Mouse (Mus musculus): ENCODE results near the gene Ptprg. TPM values are rescaled to one million over a fixed set of nuclear protein-coding genes. Genes with fewer than 3 reads are reported as not detected.

Gene Ptprg
- total RNA-seq, 2 experiments from 2014 or later, result 96.1 to 105 TPM

DNA sequence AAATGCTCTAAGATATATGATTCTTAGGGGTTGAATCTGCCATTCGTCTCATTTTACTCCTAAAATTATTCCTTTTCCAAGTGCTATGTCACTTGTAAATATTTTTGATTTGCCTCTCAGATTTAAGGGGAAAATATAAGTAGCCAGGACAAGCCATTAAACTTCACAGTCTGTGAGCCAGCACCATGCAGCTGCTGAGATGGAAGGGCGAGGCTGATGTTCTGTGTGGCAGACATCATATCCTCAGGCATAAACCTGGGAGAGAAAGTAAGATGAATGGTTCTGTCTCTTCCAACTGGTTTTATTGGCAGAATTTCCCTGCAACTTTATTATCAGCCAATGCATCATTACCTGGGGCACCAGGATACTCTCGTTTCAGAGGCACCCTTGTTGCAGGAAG is 538.4 kb downstream of the Ptprg start:
- intact Hi-C loops (cut with DNase I), result no loop called here
- no peak for DNase-seq (ENCODE audit: low spot score in 2 of 2)

DNA sequence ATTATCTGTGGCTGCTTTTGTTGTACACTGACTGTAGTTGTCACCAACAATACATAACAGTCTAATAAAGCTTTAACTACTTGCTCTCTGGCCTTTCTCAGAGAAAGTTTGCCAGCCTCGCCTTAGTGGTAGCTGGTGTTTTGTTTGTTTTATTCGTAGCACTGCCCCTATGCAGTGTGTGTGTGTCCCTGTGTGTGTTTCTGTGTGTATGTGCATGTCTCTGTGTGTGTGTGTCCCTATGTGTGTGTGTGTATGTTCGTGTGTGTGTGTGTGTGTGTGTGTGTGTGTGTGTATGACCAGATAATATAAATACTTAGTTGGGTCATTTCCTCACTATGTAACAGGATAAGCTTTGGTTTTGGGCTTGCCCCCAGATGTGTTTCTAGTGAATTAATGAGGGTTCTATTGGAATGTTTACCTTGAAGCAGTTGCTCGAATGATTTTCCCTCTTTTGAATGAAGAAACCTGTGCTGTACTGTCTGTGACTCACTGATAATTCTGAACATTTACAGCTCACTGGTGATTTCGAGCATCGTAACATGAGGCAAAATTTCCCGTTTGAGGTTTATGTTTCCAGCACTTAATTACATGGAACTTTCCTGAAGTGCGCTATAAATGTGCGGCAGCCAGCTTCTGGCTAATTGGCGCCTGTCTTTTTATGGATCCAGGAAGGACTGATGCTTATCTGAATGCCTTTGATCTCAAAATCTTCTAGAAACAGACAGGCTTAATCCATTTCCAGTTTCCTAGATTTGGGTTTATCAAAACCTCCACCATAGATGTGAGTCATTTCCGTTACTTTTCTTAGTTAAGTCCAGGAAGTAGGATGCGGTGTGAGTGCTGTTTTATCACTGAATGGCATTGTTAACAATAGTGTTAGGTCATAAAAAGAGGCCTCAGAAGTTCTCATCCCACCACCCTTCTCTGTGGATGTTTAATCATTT is 546.3 kb downstream of the Ptprg start:
- intact Hi-C loops (cut with DNase I), result no loop called here
- DNase-seq (ENCODE audit: low spot score in 2 of 2), result no peak

DNA sequence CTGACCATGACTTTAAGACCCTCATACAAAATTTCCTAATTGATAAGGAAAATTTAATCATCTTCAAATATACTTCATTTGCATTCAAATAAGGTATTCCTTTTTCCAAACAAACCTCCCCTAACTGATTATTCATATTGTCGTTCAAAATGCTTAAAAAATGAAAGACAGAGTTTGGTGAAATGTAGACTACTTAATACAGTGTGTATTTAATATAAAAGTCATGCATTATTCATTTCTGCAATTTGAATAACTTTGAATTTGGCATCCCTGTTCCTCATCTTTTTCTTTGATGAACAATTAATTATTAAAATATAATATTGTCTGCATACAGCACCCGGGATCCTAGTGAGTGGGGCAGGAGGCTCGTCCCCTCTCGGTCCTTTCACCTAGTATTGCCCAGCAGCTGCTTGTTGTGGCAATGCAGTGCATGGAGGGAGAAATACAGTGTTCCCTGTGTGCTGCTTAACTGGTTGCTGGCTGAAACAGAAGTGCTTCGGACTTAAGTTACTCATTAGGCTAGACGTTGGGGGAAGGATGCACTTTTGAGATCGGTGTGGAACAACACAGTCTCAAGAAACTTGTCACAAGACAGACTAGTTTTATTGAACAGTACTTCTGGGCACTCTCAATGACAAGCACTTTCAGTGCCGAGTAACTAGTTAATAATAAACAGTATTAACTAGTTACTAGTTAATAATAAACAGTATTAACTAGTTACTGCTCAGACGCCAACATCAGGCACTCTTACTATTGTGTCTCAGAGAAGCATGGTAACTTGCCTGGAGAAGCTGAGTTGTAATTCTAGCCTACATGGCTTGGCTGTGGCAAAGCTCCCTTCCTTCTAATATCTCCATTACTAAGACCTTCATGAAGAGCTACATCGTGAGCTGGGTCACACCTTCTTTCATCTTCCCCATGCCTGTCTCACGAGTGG is 549.3 kb downstream of the Ptprg start:
- no peak for DNase-seq (ENCODE audit: low spot score in 2 of 2)
- intact Hi-C loops (cut with DNase I), result no loop called here

DNA sequence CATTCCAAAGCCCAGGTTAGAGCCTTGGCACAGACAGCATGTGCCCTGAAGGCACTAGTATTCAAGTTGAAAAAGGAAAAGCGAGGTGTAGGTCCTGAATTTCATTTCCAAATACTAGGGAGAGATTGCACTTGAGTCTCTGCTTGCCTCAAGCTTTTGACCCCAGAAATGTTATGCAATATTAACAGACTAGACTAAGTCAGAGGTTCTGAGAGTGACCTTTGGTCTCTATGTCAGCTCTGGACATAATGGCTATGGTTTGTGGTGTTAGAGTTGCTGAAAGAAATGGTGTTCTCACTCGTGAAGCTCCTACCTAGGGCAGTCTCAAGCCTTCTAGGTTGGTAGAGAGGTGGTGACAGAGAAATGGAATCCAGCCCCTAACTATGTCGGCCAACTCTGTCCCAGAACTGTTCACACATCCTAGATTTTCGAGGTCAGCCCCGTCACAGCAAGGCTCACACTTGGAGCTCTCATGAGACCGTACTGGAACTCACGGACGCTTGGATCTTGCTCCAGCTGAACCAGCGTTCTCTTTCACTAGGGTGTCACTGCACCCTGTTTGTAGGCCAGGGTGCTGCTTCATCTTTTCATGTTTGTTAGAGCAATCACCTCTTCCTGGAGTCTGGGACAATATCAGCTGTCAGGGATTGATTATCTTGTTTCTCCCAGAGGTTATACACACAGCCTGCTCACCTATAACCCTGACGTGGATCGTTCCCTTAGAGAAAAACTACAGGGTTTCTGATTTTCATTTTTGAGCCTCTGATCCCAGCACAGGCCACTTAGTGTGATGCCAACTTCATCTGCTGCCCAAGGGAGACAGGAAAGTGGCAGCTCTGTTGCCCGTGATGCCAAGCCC is 551.2 kb downstream of the Ptprg start:
- DNase-seq (ENCODE audit: low spot score in 2 of 2), result no peak
- intact Hi-C loops (cut with DNase I), result no loop called here

DNA sequence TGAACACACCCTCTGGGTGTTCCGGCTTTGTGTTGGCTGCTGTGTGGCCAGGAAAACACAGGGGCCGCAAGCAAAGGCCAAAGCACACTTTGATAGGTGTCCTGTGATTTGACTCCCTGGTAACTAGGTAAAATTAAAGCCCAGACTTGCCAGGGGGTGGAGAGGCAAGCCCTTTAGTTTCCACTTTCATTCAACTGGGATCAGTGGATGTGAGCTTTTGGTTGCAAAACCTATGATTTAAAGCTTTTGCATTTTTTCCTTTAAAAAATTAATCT is 551.8 kb downstream of the Ptprg start:
- intact Hi-C loops (cut with DNase I), result no loop called here
- DNase-seq (ENCODE audit: low spot score in 2 of 2), result no peak

DNA sequence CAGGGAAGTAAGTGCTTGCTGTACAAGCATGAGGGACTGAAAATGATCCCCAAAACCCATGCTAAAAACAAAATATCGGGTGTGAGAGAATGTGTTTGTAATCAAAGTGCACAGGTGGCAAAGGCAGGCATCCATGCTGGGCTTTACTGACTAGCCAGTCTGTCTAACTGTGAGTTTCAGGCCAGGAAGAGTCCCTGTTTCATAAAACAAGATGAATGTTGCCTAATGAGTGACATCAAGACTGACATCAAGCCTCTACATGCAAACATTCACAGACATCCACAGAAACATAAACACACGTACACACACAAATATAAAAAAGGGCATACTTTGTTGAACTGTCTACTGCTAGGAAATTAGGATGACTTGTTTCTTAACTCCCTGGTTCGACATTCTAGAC is 552.3 kb downstream of the Ptprg start:
- no peak for DNase-seq (ENCODE audit: low spot score in 2 of 2)
- intact Hi-C loops (cut with DNase I), result no loop called here

DNA sequence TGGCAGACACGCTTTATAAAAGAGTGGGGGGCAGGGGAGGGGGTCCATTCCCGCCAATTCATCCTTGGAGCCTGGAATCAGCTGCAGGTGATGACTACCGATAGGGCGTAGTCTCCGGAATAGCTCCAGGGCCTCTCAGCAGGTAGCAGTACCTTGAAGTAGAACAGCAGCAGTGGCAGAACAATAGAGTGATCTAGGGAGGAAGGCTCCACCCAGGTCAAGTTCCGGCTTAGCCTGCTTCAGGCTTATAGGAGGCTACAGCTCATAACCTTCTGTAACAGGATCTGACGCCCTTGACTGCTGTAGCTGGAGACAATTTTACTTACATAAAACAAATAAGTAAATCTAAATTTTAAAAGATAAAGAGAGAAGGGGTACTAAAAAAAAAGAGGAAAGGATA is 554.1 kb downstream of the Ptprg start:
- intact Hi-C loops (cut with DNase I), result no loop called here
- DNase-seq (ENCODE audit: low spot score in 2 of 2), result no peak

DNA sequence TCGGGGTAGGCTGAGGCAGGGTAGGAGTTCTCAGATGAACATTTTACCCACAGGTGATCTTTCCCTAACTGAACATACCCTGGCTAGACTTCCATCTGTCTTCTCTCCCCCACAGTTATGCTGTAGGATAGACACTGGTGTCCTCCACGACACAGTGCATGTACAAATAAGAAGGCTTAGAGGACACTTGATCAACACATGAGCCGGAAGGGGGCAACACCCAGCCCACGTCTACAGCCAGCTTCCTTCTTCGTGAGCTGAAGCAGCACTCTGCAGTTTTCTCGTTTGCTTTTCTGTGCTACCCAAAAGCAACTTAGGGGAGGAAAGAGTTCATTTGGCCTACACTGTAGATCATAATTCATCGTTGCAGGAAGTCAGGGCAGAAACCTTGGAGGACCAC is 554.7 kb downstream of the Ptprg start:
- intact Hi-C loops (cut with DNase I), result no loop called here
- no peak for DNase-seq (ENCODE audit: low spot score in 2 of 2)

DNA sequence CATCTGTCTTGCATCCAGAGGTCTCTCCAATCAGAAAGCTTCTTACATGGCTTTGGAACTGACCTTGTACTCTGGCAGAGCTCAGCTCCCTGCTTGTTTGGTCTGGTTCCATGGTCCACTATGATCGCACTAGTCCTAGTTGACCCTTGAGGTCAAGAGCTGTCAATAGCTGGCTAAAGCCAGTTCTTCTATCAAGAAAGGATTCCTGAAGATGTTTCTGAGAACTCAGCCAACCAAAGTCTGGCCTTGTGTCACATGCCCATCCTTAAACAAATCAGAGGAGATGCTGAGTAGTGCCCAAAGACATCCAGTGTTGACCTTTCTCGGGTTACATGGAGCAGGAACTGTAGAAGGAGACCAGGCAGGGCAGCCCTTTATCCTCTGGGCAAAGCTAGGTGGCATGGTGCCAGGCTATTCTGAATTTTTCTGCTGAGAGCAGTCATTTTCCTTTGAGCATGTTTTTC is 559.2 kb downstream of the Ptprg start:
- intact Hi-C loops (cut with DNase I), result no loop called here
- no peak for DNase-seq (ENCODE audit: low spot score in 2 of 2)

DNA sequence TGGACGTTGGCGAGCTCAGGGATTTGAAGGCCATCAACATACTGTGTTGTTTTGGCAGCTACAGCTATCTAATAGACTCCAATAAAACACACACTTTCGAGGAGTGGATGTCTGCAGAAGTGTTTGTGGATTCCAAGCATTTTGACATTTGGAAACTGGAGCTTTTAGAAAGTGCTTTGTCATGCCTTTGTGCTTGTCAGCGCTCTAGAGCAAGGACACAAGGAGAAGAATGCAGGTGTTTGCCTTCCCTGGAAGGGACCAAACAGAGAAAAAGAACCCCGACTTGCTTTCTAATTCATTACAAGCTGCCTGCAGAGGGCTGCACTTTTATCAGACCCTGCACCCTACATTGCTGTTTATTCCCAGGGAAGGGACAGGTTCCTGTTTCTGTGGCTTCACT is 560.0 kb downstream of the Ptprg start:
- no peak for DNase-seq (ENCODE audit: low spot score in 2 of 2)
- intact Hi-C loops (cut with DNase I), result no loop called here

DNA sequence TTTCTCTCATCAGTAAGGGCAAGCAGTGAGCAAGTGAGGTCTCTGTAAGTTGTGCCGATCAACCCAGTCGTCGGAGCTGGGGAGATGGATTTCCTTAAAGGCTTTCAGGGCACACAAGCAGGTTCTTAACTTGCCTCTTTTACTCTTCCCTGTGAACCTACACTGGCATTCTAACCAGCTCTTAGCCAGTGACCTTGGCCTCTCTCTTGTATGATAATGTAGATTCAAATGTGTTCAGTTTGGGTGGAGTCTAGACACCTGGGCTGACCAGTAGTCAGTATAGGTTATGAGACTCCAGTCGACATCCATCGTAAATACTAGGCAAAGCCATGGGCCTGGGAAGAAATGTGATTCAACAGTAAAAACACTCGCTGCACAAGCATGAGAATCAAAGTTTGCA is 560.7 kb downstream of the Ptprg start:
- DNase-seq (ENCODE audit: low spot score in 2 of 2), result no peak
- intact Hi-C loops (cut with DNase I), result no loop called here

DNA sequence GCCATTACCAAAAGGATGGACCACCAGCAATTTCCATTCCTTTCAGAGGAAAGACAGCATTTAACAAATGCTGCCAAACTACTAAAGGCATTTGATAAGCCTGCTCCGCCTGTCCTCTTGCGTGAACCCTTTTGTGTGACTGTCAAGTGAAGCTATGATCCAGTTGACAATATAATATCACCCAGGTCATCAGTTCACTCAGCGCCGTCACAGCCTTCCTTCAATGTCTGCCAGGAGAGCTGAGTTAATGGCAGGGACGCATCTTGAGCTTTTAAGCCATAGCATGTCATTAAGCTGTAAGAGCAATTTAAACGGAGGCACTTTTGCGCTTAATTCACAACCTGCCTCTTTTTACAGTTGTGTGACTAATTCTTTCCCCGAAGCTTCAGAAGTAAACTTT is 565.9 kb downstream of the Ptprg start:
- intact Hi-C loops (cut with DNase I), result no loop called here
- no peak for DNase-seq (ENCODE audit: low spot score in 2 of 2)

DNA sequence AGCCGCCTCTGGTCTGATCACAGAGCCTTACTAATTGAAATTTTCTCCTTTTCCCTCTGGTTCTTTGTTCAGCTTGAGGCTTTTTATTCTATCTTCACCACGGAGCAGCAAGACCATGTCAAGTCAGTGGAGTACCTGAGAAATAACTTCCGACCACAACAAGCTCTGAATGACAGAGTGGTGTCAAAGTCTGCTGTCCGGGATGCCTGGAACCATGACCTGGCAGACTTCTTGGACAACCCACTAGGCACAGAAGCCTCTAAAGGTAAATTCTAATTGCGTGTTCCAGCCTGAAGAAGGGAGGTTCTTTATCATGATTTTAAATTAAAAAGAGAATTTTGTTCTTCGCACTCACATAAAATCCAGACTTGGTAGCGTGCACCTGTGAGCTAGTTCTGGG is 568.6 kb downstream of the Ptprg start:
- intact Hi-C loops (cut with DNase I), result no loop called here
- no peak for DNase-seq (ENCODE audit: low spot score in 2 of 2)

DNA sequence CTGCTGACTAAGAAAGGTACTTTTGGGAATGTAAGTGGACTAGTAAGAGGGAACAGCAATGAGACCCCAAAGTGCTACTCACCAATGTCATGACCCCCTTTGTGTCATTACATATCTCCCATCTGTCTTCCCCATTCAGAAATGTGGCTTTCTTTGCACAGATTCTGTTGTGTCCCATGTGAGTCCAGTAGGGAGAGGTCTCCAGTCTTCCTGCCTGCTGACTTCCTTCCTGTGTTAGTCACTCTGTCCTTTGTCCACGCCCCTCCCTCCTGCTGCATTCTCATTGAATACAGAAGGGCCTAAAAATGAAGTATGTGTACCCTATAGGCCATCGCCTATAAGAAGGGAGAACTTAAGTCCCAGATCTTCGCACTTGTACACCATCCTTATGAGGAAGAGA is 571.4 kb downstream of the Ptprg start:
- intact Hi-C loops (cut with DNase I), result no loop called here
- DNase-seq (ENCODE audit: low spot score in 2 of 2), result no peak

DNA sequence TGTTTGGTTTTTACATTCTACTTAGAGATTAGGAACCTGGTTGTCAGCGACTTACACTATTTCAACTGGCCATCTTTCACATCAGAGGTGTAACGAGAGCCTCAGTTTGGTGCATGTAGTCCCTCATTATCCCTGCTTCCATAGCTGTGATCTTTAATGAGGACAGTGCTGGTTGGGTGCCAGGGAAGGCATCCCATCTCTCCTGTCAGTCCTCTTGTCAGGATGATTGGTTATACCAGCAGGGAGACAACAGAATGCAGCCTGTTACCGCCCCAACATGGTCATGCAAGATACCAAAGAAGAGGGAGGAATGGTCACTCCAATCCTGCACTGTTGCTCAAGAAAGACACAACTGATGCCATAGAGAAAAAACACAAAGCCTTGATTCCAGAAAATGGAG is 574.6 kb downstream of the Ptprg start:
- no peak for DNase-seq (ENCODE audit: low spot score in 2 of 2)
- intact Hi-C loops (cut with DNase I), result no loop called here

DNA sequence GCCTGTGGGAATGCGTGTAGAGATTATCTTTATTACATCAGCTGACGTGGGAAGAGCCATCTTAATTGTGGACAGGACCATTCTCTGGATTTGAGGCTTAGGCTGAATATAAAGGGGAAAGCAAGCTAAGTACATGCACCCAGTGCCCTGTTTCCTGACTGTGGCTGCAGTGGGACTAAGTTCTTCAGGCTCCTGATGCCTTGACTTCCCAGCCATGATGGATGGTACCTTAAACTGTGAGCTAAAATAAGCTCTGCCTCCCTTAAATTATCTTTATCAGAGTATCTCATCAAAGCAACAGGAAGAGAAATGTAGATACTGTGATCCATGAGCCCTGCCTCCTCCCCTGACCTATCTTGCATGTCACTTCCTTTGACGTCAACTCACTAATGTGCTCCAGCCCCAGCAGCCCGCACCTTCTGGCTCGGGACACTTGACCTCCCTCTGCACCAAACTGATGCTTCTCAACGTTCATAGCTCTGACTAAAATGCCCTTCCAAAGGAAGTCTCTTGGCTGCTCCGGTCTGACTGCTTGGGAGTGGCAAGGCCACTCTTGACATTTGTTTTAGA is 578.8 kb downstream of the Ptprg start:
- intact Hi-C loops (cut with DNase I), result loop anchor here (10.0 kb wide), 1 partner anchor 317 kb away; no protein-coding TSS in a partner anchor
- DNase-seq (ENCODE audit: low spot score in 2 of 2), result no peak

DNA sequence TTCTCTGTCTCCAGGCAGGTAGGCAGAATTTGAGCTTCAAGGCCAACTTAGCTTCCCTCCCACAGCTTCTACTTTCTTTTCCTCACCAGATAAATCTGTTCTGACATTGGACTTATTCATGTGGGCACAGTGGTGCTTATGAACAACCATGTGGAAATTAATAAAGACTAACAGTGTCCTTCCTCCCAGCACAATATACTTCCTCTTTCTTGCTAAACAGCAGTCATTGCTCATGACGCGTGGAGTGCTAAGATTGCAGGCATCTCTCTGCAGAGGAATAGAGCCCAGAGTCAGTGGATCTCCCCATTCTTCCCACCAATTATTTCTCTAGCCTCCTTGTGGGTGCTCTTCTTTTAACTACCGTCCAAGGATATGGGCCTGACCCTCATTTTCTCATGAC is 579.8 kb downstream of the Ptprg start:
- DNase-seq (ENCODE audit: low spot score in 2 of 2), result no peak
- intact Hi-C loops (cut with DNase I), result loop anchor here (10.0 kb wide), 1 partner anchor 318 kb away; no protein-coding TSS in a partner anchor

DNA sequence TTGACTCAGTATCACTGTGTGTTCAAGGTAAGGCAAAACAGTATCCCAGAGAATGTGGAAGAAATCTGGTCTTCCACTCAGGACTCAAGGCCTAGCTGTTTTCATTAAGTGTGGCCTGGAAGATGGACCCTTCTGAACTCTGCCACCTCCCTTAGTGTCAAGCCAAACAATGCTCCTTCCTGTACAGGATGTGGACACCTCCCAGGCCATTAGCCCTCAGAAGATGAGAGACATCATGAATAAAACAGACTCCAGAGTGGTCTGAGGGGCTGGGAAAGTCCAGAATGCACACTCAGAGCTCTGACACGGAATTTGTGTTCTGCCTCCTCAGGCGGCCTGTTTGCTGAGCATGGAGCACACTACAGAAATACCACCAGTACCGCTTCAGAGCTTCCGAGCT is 581.2 kb downstream of the Ptprg start:
- DNase-seq (ENCODE audit: low spot score in 2 of 2), result no peak
- intact Hi-C loops (cut with DNase I), result loop anchor here (10.0 kb wide), 1 partner anchor 320 kb away; no protein-coding TSS in a partner anchor

DNA sequence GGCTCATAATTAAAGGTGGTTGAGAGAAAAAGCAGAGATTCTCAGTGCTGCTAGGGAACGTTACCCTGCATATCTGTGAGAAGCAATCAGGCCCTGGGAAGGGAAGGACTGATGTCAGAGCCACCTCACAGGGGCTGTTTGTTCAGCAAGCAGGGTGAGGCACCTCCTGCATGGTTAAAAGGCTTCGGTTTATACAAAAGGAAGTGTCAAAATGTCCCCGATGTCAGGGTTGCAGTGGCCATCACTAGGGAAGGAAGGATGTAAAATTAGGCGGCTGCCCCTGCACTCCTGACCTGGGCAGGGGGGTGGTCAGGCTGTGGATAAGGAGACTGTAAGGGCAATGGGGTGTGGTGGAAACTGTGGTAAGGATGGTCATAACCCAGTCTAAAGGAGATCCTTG is 583.2 kb downstream of the Ptprg start:
- intact Hi-C loops (cut with DNase I), result loop anchor here (10.0 kb wide), 1 partner anchor 322 kb away; no protein-coding TSS in a partner anchor
- no peak for DNase-seq (ENCODE audit: low spot score in 2 of 2)
